Mouse (Mus musculus): ENCODE data around the gene Eif2d. TPM values are rescaled to one million over a fixed set of nuclear protein-coding genes. Genes with fewer than 3 reads are reported as not detected.

Eif2d gene
- total RNA-seq, 2 experiments from 2014 or later, result 36.4 to 38.2 TPM

- intact Hi-C loops (cut with DNase I), result no loop called here
- no peak for DNase-seq
Observed at GRCm38 (mm10) chr1:131208800-131209199, 55.8 kb downstream of the Eif2d start.

GRCm38 (mm10) chr1:131209971-131210426 lies 57.0 kb downstream of the Eif2d start:
- no peak for DNase-seq

GRCm38 (mm10) chr1:131211655-131212054 lies 58.7 kb downstream of the Eif2d start:
- no peak for DNase-seq
- intact Hi-C loops (cut with DNase I), result no loop called here

More at GRCm38 (mm10) chr1:131209971-131210426, 57.0 kb downstream of the Eif2d start:
- intact Hi-C loops (cut with DNase I), result no loop called here

GRCm38 (mm10) chr1:131212956-131213355 lies 60.0 kb downstream of the Eif2d start:
- no peak for DNase-seq
- intact Hi-C loops (cut with DNase I), result no loop called here

- intact Hi-C loops (cut with DNase I), result no loop called here
- DNase-seq, result no peak
Observed at GRCm38 (mm10) chr1:131213361-131213760, 60.4 kb downstream of the Eif2d start.

GRCm38 (mm10) chr1:131218933-131219332 lies 66.0 kb downstream of the Eif2d start:
- intact Hi-C loops (cut with DNase I), result no loop called here
- DNase-seq, result no peak

- intact Hi-C loops (cut with DNase I), result no loop called here
- no peak for DNase-seq
Observed at GRCm38 (mm10) chr1:131221822-131222590, 69.0 kb downstream of the Eif2d start.

- intact Hi-C loops (cut with DNase I), result no loop called here
- no peak for DNase-seq
Observed at GRCm38 (mm10) chr1:131223345-131223744, 70.4 kb downstream of the Eif2d start.

GRCm38 (mm10) chr1:131224848-131225471 lies 72.0 kb downstream of the Eif2d start:
- DNase-seq, result no peak
- intact Hi-C loops (cut with DNase I), result no loop called here

GRCm38 (mm10) chr1:131228225-131228624 lies 75.2 kb downstream of the Eif2d start:
- no peak for DNase-seq
- intact Hi-C loops (cut with DNase I), result no loop called here

GRCm38 (mm10) chr1:131228659-131229058 lies 75.7 kb downstream of the Eif2d start:
- intact Hi-C loops (cut with DNase I), result no loop called here
- no peak for DNase-seq

GRCm38 (mm10) chr1:131233527-131233926 lies 80.5 kb downstream of the Eif2d start:
- intact Hi-C loops (cut with DNase I), result no loop called here
- no peak for DNase-seq

- no peak for DNase-seq
- intact Hi-C loops (cut with DNase I), result no loop called here
Observed at GRCm38 (mm10) chr1:131236077-131236476, 83.1 kb downstream of the Eif2d start.

Other genes with a start within 250 kb of the Eif2d start
- gene Il20, start 241.7 kb upstream of the Eif2d start, total RNA-seq (2021), result not detected
- gene Il19, start 213.1 kb upstream of the Eif2d start, total RNA-seq (2021), result not detected
- not detected for gene Il10, start 133.3 kb upstream of the Eif2d start, total RNA-seq (2021)
- gene Mapkapk2, start 55.4 kb upstream of the Eif2d start, total RNA-seq (2021), result 100 to 1,000 TPM; 209 to 221 TPM
- gene Dyrk3, start 14.8 kb upstream of the Eif2d start, total RNA-seq (2021), result under 1 TPM; 0.37 to 0.53 TPM
- 1 to 10 TPM; 2.4 to 5.1 TPM for gene Rassf5, start 92.1 kb downstream of the Eif2d start, total RNA-seq (2021)
- 1 to 10 TPM; 2.2 to 3.0 TPM for gene Ikbke, start 126.4 kb downstream of the Eif2d start, total RNA-seq (2021)

Measured in heart, postnatal 14 days (tissue).